Mouse (Mus musculus): ENCODE measurements around the gene Pter. TPM values are rescaled to one million over a fixed set of nuclear protein-coding genes. Genes with fewer than 3 reads are reported as not detected.

Gene Pter
- polyA plus RNA-seq, 1 experiment from 2014 or later: 6.5 TPM

DNA sequence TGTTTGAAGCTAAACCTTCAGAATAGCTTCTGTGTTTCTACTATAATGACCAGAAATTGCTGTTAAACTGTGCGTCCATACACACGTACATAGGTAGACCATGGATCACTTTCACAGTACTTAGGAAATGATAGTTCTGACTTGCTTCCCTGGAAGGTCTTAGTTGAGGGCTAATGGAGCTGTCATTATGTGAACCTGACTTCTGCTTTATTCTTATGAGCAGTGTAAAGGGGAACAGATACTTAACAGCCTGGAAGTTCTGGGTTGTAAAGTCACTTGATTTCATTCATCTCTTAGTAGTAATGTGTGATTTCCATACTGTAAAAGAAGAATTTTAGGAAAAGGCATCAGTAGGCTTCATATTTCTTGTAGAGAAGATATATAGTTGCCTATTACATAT lies 10.1 kb downstream of the Pter start:
- Histone ChIP-seq H3K27me3 (replicated peaks; ENCODE audit: control insufficient read depth, insufficient read depth, low read length) (no peaks in the 10 kb centered on the region), H3K4me2 (ENCODE audit: low read length) (no peak overlapping the region), H3K4me1 (replicated peaks; ENCODE audit: control insufficient read depth, insufficient read depth, low read length) (no peaks in the 10 kb centered on the region), H3K9ac (replicated peaks; ENCODE audit: low read depth, low read length) (no peak overlapping the region), H3K4me3 (replicated peaks; ENCODE audit: low read length) (no peak overlapping the region), H3K27ac (ENCODE audit: low read length) (no peak overlapping the region), H3K9me3 (ENCODE audit: control insufficient read depth, low read length) (no peaks in the 10 kb centered on the region), H3K36me3 (ENCODE audit: control insufficient read depth, insufficient read depth) (no peaks in the 10 kb centered on the region)
- no peak for ATAC-seq
- 91% methylated on average over 2 of the region's 2 CpGs for WGBS

- no peaks in the 10 kb centered on the region for H3K4me1 ChIP-seq (replicated peaks; ENCODE audit: control insufficient read depth, insufficient read depth, low read length)
- ATAC-seq: no peak
- H3K4me3 ChIP-seq (replicated peaks; ENCODE audit: low read length): no peak overlapping the region
- no peaks in the 10 kb centered on the region for H3K9me3 ChIP-seq (ENCODE audit: control insufficient read depth, low read length)
- H3K27ac ChIP-seq (ENCODE audit: low read length): no peak overlapping the region
- no peaks in the 10 kb centered on the region for H3K27me3 ChIP-seq (replicated peaks; ENCODE audit: control insufficient read depth, insufficient read depth, low read length)
- H3K36me3 ChIP-seq (ENCODE audit: control insufficient read depth, insufficient read depth): no peaks in the 10 kb centered on the region
- no peak overlapping the region for H3K4me2 ChIP-seq (ENCODE audit: low read length)
- 62% methylated on average over 2 of the region's 2 CpGs for WGBS
- no peak overlapping the region for H3K9ac ChIP-seq (replicated peaks; ENCODE audit: low read depth, low read length)
Measured at GRCm38 (mm10) chr2:12935286-12935685, 11.4 kb downstream of the Pter start.

GRCm38 (mm10) chr2:12937461-12938217 lies 13.8 kb downstream of the Pter start:
- Histone ChIP-seq H3K27me3 (replicated peaks; ENCODE audit: control insufficient read depth, insufficient read depth, low read length) (no peaks in the 10 kb centered on the region), H3K4me2 (ENCODE audit: low read length) (no peak overlapping the region), H3K4me3 (replicated peaks; ENCODE audit: low read length) (no peak overlapping the region), H3K9me3 (ENCODE audit: control insufficient read depth, low read length) (no peaks in the 10 kb centered on the region), H3K9ac (replicated peaks; ENCODE audit: low read depth, low read length) (no peak overlapping the region), H3K4me1 (replicated peaks; ENCODE audit: control insufficient read depth, insufficient read depth, low read length) (no peaks in the 10 kb centered on the region), H3K36me3 (ENCODE audit: control insufficient read depth, insufficient read depth) (no peaks in the 10 kb centered on the region), H3K27ac (ENCODE audit: low read length) (no peak overlapping the region)
- no peak for ATAC-seq
- WGBS: 84% methylated on average over 10 of the region's 10 CpGs

DNA sequence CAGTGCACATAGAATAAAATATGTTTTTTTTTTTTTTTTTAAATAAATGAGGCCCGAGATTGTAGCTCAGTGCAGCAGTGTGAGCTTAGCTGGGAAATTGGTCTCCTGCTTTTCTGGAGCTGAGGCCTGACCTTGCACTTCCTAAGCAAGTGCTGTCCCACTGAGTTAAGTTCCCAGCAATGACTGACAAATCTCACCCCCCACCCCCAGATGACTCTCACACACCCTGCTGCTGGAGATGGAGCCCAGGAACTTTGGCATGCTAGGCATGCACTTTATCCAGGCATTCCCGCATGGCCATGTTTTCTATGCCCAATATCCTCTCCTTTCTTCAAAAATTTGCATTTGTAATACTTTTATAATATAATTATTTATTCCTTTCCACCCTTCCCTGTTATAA lies 14.8 kb downstream of the Pter start:
- ATAC-seq: no peak
- Histone ChIP-seq H3K27ac (ENCODE audit: low read length) (no peak overlapping the region), H3K4me1 (replicated peaks; ENCODE audit: control insufficient read depth, insufficient read depth, low read length) (no peaks in the 10 kb centered on the region), H3K4me3 (replicated peaks; ENCODE audit: low read length) (no peak overlapping the region), H3K9ac (replicated peaks; ENCODE audit: low read depth, low read length) (no peak overlapping the region), H3K9me3 (ENCODE audit: control insufficient read depth, low read length) (no peaks in the 10 kb centered on the region), H3K4me2 (ENCODE audit: low read length) (no peak overlapping the region), H3K36me3 (ENCODE audit: control insufficient read depth, insufficient read depth) (no peaks in the 10 kb centered on the region), H3K27me3 (replicated peaks; ENCODE audit: control insufficient read depth, insufficient read depth, low read length) (no peaks in the 10 kb centered on the region)
- 97% methylated on average over 2 of the region's 2 CpGs for WGBS

DNA sequence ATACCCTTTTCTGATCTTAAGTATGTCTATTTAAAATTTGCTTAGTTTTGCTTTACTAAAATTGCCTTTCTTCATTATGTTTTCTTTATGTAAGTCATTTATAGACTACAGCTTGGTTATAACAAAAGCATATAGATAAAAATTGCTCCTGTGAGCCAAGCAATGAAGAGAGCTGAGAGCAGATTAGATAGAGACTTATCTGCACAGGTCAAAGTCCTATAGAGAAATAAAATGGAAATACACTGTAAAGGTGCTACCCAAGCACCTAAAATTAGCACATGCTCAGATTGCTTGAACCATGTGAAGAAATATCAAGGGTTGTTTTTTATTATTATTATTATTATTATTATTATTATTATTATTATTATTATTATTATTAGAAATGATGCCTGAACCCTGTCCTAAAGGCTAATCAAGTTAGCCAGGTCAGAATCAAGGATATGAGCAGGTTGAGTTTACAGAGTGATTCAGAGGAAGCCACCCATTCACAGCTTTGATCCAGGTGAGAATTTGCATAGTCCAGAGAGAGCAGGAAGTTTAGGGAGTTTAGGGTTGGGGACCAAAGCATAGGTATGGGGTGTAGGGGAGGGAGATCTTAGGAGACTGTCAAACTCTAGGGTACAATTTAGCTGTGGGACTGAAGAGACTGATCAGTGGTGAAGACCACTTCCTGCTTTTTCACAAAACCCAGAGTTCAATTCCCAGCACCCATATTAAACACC lies 33.0 kb downstream of the Pter start:
- no peak overlapping the region for H3K27ac ChIP-seq (ENCODE audit: low read length)
- no peaks in the 10 kb centered on the region for H3K27me3 ChIP-seq (replicated peaks; ENCODE audit: control insufficient read depth, insufficient read depth, low read length)
- H3K9me3 ChIP-seq (ENCODE audit: control insufficient read depth, low read length): no peaks in the 10 kb centered on the region
- H3K4me3 ChIP-seq (replicated peaks; ENCODE audit: low read length): no peak overlapping the region
- H3K36me3 ChIP-seq (ENCODE audit: control insufficient read depth, insufficient read depth): no peaks in the 10 kb centered on the region
- no peak overlapping the region for H3K9ac ChIP-seq (replicated peaks; ENCODE audit: low read depth, low read length)
- H3K4me2 ChIP-seq (ENCODE audit: low read length): no peak overlapping the region
- no peaks in the 10 kb centered on the region for H3K4me1 ChIP-seq (replicated peaks; ENCODE audit: control insufficient read depth, insufficient read depth, low read length)
- ATAC-seq: no peak

DNA sequence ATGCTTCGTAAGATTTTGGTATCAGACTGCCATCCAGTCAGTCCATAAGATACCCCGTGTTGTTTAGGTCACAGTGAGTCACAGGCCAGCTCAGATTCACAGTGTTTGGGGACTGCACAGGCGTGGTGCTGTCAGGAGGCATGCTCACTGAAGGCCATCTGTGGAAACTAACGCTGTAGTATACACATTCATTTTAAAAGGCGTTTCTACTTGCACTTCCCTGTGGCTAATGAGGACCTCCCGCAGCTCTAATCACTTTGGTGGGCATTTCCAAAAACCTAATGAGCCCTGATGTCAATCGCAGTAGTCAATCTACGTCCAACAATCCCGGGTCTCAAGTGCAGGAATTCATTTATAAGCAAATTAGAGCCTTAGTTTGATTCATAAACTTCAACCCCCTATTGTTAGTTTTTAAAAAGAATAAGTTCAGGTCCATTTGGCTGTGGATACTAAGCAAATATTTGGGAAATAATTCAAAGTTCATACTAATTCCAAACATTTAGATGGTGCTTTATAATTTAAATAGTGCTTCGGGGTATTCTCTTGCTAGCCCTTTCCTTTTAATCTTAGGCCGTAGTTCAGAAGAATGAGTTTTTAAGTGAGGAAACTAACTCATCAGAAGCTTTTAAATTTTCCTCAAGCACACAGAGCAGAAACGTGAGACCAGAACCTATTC lies 46.3 kb downstream of the Pter start:
- Histone ChIP-seq H3K27ac (ENCODE audit: low read length) (no peak overlapping the region), H3K9ac (replicated peaks; ENCODE audit: low read depth, low read length) (no peak overlapping the region), H3K27me3 (replicated peaks; ENCODE audit: control insufficient read depth, insufficient read depth, low read length) (no peaks in the 10 kb centered on the region), H3K4me2 (ENCODE audit: low read length) (no peak overlapping the region), H3K9me3 (ENCODE audit: control insufficient read depth, low read length) (no peaks in the 10 kb centered on the region), H3K4me1 (replicated peaks; ENCODE audit: control insufficient read depth, insufficient read depth, low read length) (peaks cover 2% of the 10 kb centered on the region; the same call in 1 of the 2 replicates), H3K4me3 (replicated peaks; ENCODE audit: low read length) (no peak overlapping the region), H3K36me3 (ENCODE audit: control insufficient read depth, insufficient read depth) (no peaks in the 10 kb centered on the region)
- WGBS: 7% methylated on average over 12 of the region's 12 CpGs
- ATAC-seq: peak; percentile 97

DNA sequence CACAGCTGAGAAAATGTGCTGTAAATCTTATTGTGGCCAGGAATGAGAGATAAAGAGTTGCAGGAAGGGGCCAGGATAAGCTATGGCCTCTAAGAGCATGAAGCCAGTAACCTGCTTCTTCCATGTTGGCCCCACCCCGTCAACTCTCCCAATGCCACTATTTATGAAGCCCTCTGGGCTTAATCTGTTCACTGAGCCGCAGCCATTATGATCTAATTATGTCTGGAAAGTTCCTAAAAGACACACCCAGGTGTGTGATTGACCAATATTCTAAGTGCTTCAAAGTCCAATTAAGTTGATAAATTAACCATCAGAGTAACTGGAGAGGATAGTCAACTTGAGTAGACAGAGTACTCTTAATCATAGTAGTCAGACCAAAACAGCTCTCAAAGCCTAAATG lies 49.9 kb downstream of the Pter start:
- H3K9ac ChIP-seq (replicated peaks; ENCODE audit: low read depth, low read length): no peak overlapping the region
- H3K4me2 ChIP-seq (ENCODE audit: low read length): no peak overlapping the region
- 0 out of 2 replicates have a peak, but pooled peaks cover 2% of the 10 kb centered on the region for H3K27me3 ChIP-seq (replicated peaks; ENCODE audit: control insufficient read depth, insufficient read depth, low read length)
- H3K4me3 ChIP-seq (replicated peaks; ENCODE audit: low read length): no peak overlapping the region
- WGBS: 82% methylated on average over 2 of the region's 2 CpGs
- peaks cover 8% of the 10 kb centered on the region for H3K4me1 ChIP-seq (replicated peaks; ENCODE audit: control insufficient read depth, insufficient read depth, low read length)
- ATAC-seq: no peak
- no peak overlapping the region for H3K27ac ChIP-seq (ENCODE audit: low read length)
- no peaks in the 10 kb centered on the region for H3K36me3 ChIP-seq (ENCODE audit: control insufficient read depth, insufficient read depth)
- H3K9me3 ChIP-seq (ENCODE audit: control insufficient read depth, low read length): no peaks in the 10 kb centered on the region

- Histone ChIP-seq H3K36me3 (ENCODE audit: control insufficient read depth, insufficient read depth) (no peaks in the 10 kb centered on the region), H3K27me3 (replicated peaks; ENCODE audit: control insufficient read depth, insufficient read depth, low read length) (0 out of 2 replicates have a peak, but pooled peaks cover 2% of the 10 kb centered on the region), H3K9ac (replicated peaks; ENCODE audit: low read depth, low read length) (no peak overlapping the region), H3K4me3 (replicated peaks; ENCODE audit: low read length) (no peak overlapping the region), H3K27ac (ENCODE audit: low read length) (no peak overlapping the region), H3K4me2 (ENCODE audit: low read length) (no peak overlapping the region), H3K9me3 (ENCODE audit: control insufficient read depth, low read length) (no peaks in the 10 kb centered on the region), H3K4me1 (replicated peaks; ENCODE audit: control insufficient read depth, insufficient read depth, low read length) (peaks cover 6% of the 10 kb centered on the region)
- 94% methylated on average over 7 of the region's 7 CpGs for WGBS
- ATAC-seq: no peak
Measured at GRCm38 (mm10) chr2:12977367-12977766, 53.5 kb downstream of the Pter start.

DNA sequence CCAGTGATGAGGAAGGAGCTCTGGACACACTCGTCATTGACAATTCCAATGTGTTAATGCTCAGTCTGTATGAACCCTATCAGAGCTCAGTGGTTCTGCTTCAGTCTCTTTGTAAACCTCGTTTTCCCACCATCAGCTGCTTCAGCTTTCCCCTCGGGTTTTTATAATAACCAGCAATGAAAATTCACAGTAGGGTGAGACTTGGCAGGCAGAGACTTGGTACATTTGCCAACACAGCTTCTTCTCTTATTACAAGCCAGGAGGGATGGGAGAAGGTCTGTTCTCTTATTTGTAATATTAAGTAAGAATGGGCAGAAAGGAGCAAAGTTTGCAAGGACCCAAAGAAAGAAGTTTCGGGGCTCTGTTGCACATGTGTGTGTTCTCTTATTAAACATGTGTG lies 54.9 kb downstream of the Pter start:
- no peak overlapping the region for H3K27ac ChIP-seq (ENCODE audit: low read length)
- WGBS: 49% methylated on average over 4 of the region's 4 CpGs

More for the DNA sequence above, 54.9 kb downstream of the Pter start:
- Histone ChIP-seq H3K4me2 (ENCODE audit: low read length) (no peak overlapping the region), H3K9ac (replicated peaks; ENCODE audit: low read depth, low read length) (no peak overlapping the region), H3K4me3 (replicated peaks; ENCODE audit: low read length) (no peak overlapping the region), H3K9me3 (ENCODE audit: control insufficient read depth, low read length) (no peaks in the 10 kb centered on the region), H3K27me3 (replicated peaks; ENCODE audit: control insufficient read depth, insufficient read depth, low read length) (0 out of 2 replicates have a peak, but pooled peaks cover 2% of the 10 kb centered on the region), H3K4me1 (replicated peaks; ENCODE audit: control insufficient read depth, insufficient read depth, low read length) (peaks cover 6% of the 10 kb centered on the region), H3K36me3 (ENCODE audit: control insufficient read depth, insufficient read depth) (no peaks in the 10 kb centered on the region)
- peak; percentile 49; the same call in 1 of the 2 replicates for ATAC-seq
